Mouse (Mus musculus): ENCODE measurements around the gene Acy3. TPM values are rescaled to one million over a fixed set of nuclear protein-coding genes. Genes with fewer than 3 reads are reported as not detected.

The Acy3 gene
- total RNA-seq, 2 experiments from 2014 or later = 18.2 to 20.1 TPM

Other genes starting within 250 kb of the Acy3 start
- 10 to 100 TPM; 50.7 to 52.5 TPM for gene Kmt5b, start 219.1 kb upstream of the Acy3 start, total RNA-seq (2021)
- 100 to 1,000 TPM; 112 to 133 TPM for gene Chka, start 134.8 kb upstream of the Acy3 start, total RNA-seq (2021)
- 10 to 100 TPM; 57.7 to 65.9 TPM for gene Tcirg1, start 79.4 kb upstream of the Acy3 start, total RNA-seq (2021)
- 100 to 1,000 TPM; 331 to 356 TPM for gene Ndufs8, start 73.8 kb upstream of the Acy3 start, total RNA-seq (2021)
- 100 to 1,000 TPM in 1 of 2 experiments, 10 to 100 TPM in 1; 30.1 to 194 TPM for gene Aldh3b1, start 56.8 kb upstream of the Acy3 start, total RNA-seq (2021)
- gene Unc93b1, start 51.4 kb upstream of the Acy3 start, total RNA-seq (2021) = 10 to 100 TPM; 49.1 to 62.5 TPM
- gene Aldh3b3, start 27.9 kb upstream of the Acy3 start, total RNA-seq (2021) = 1 to 10 TPM in 1 of 2 experiments, under 1 TPM in 1; 0.20 to 1.1 TPM
- 10 to 100 TPM in 1 of 2 experiments, 1 to 10 TPM in 1; 4.6 to 13.8 TPM for gene Aldh3b2, start 14.2 kb upstream of the Acy3 start, total RNA-seq (2021)
- gene Tbx10, start 6.2 kb downstream of the Acy3 start, total RNA-seq (2021) = not detected
- 10 to 100 TPM; 20.4 to 30.8 TPM for gene Nudt8, start 14.0 kb downstream of the Acy3 start, total RNA-seq (2021)
- under 1 TPM; 0.72 to 0.96 TPM for gene Gm49405, start 14.1 kb downstream of the Acy3 start, total RNA-seq (2021)
- 1 to 10 TPM; 1.1 to 1.9 TPM for gene Doc2g, start 16.7 kb downstream of the Acy3 start, total RNA-seq (2021)
- 100 to 1,000 TPM; 355 to 381 TPM for gene Ndufv1, start 26.2 kb downstream of the Acy3 start, total RNA-seq (2021)
- 100 to 1,000 TPM; 354 to 397 TPM for gene Gstp1, start 51.4 kb downstream of the Acy3 start, total RNA-seq (2021)
- 10 to 100 TPM; 56.1 to 59.7 TPM for gene Gstp2, start 59.5 kb downstream of the Acy3 start, total RNA-seq (2021)
- under 1 TPM; 0.63 to 0.99 TPM for gene Gstp3, start 73.0 kb downstream of the Acy3 start, total RNA-seq (2021)
- not detected for gene Cabp2, start 95.0 kb downstream of the Acy3 start, total RNA-seq (2021)
- gene Cdk2ap2, start 110.6 kb downstream of the Acy3 start, total RNA-seq (2021) = 100 to 1,000 TPM; 109 to 132 TPM
- 100 to 1,000 TPM in 1 of 2 experiments, 10 to 100 TPM in 1; 59.7 to 158 TPM for gene Pitpnm1, start 113.4 kb downstream of the Acy3 start, total RNA-seq (2021)
- gene Aip, start 139.3 kb downstream of the Acy3 start, total RNA-seq (2021) = 100 to 1,000 TPM; 104 to 124 TPM
- under 1 TPM in 1 of 2 experiments, not detected in 1; 0.10 TPM for gene Gpr152, start 153.2 kb downstream of the Acy3 start, total RNA-seq (2021)
- under 1 TPM; 0.30 to 0.40 TPM for gene Cabp4, start 157.5 kb downstream of the Acy3 start, total RNA-seq (2021)
- 100 to 1,000 TPM; 171 to 195 TPM for gene Coro1b, start 162.0 kb downstream of the Acy3 start, total RNA-seq (2021)
- 1 to 10 TPM; 1.4 to 3.1 TPM for gene Ptprcap, start 167.0 kb downstream of the Acy3 start, total RNA-seq (2021)
- 10 to 100 TPM; 27.6 to 37.5 TPM for gene Rps6kb2, start 176.8 kb downstream of the Acy3 start, total RNA-seq (2021)
- 1 to 10 TPM; 2.0 to 2.8 TPM for gene Carns1, start 188.9 kb downstream of the Acy3 start, total RNA-seq (2021)
- gene Tbc1d10c, start 204.7 kb downstream of the Acy3 start, total RNA-seq (2021) = 1 to 10 TPM in 1 of 2 experiments, under 1 TPM in 1; 0.70 to 1.0 TPM
- gene Ppp1ca, start 205.5 kb downstream of the Acy3 start, total RNA-seq (2021) = 100 to 1,000 TPM; 403 to 410 TPM
- gene Rad9a, start 215.1 kb downstream of the Acy3 start, total RNA-seq (2021) = 1 to 10 TPM; 7.6 TPM
- gene Clcf1, start 227.7 kb downstream of the Acy3 start, total RNA-seq (2021) = 10 to 100 TPM in 1 of 2 experiments, 1 to 10 TPM in 1; 6.3 to 17.4 TPM
- not detected for gene AC109138.7, start 227.8 kb downstream of the Acy3 start, total RNA-seq (2021)
- 10 to 100 TPM; 50.2 to 54.4 TPM for gene Pold4, start 245.3 kb downstream of the Acy3 start, total RNA-seq (2021)